Mouse (Mus musculus) intestine, embryonic 15.5 days (tissue): ENCODE data around the gene Rmnd1. TPM values are rescaled to one million over a fixed set of nuclear protein-coding genes. Genes with fewer than 3 reads are reported as not detected.
"Not testable (repeated sequence)": the region's sequence is repeated elsewhere in the genome, so short reads cannot be mapped to it uniquely, and the experiment has no call there.

Source experiments
- ATAC-seq: fragments of 200-750 bp; cut with Nextera tagmentation; 2 replicates; pipeline ENCODE4 v1.8.0; 2017; ENCODE audit warnings: moderate TSS enrichment, moderate library complexity
- H3K27ac ChIP-seq: fragments of 300-500 bp; sonication (generic); 2 replicates; pipeline ENCODE4 v1.5.1; 2015; ENCODE audit warnings: mild to moderate bottlenecking, inconsistent platforms
- H3K27me3 ChIP-seq: fragments of 300-500 bp; sonication (generic); replicated peaks from 2 replicates; pipeline ENCODE4 v1.6.1; 2015; ENCODE audit warnings: inconsistent platforms
- H3K36me3 ChIP-seq: fragments of 300-500 bp; sonication (generic); 2 replicates; pipeline ENCODE4 v1.6.1; 2015; ENCODE audit warnings: inconsistent platforms
- H3K4me1 ChIP-seq: fragments of 300-500 bp; sonication (generic); replicated peaks from 2 replicates; pipeline ENCODE4 v1.6.1; 2015; ENCODE audit warnings: inconsistent platforms
- H3K4me2 ChIP-seq: fragments of 300-500 bp; sonication (generic); replicated peaks from 2 replicates; pipeline ENCODE4 v1.6.1; 2015; ENCODE audit warnings: mild to moderate bottlenecking, inconsistent platforms
- H3K4me3 ChIP-seq: fragments of 300-500 bp; sonication (generic); replicated peaks from 2 replicates; pipeline ENCODE4 v1.5.1; 2015; ENCODE audit warnings: inconsistent platforms
- H3K9ac ChIP-seq: fragments of 300-500 bp; sonication (generic); 2 replicates; pipeline ENCODE4 v1.6.1; 2015; ENCODE audit warnings: inconsistent platforms
- H3K9me3 ChIP-seq: fragments of 300-500 bp; sonication (generic); 2 replicates; pipeline ENCODE4 v1.6.1; 2016; ENCODE audit warnings: inconsistent platforms
- WGBS: fragments of 180-500 bp; shearing (Covaris S2); methylation state at CpG from one replicate; pipeline ENCODE4 v1.1.7; 2015; 5-methylcytosine and 5-hydroxymethylcytosine counted together
- polyA plus RNA-seq: library from polyadenylated mRNA; unstranded; fragments of >200 nt; fragmentation: Nextera tagmentation; extraction: Ambion mirVana; gene quantifications from 2 replicates; pipeline ENCODE4 v1.2.1, GENCODE M21; 2015

The Rmnd1 gene
- polyA plus RNA-seq, result 44.9 and 50.1 TPM in 2 replicates

- peak within 1 kb of the TSS; percentile 65 for H3K4me3 ChIP-seq
- peak within 1 kb of the TSS; percentile 76 for H3K9ac ChIP-seq
- H3K4me1 ChIP-seq, result peaks cover 4% of the 10 kb centered on the region
- WGBS, result under 1% methylated on average over 75 of the region's 75 CpGs
- no peaks in the 10 kb centered on the region for H3K27me3 ChIP-seq
- no peaks in the 10 kb centered on the region for H3K9me3 ChIP-seq
- H3K4me2 ChIP-seq, result peak within 1 kb of the TSS; percentile 67
- peak; percentile 97 for ATAC-seq
- peak within 1 kb of the TSS; percentile 87 for H3K27ac ChIP-seq
- H3K36me3 ChIP-seq, result no peaks in the 10 kb centered on the region
These were observed at the start of gene Rmnd1, which contains the start of gene Armt1 for GRCm38 (mm10) chr10:4432123-4432931. Rmnd1 (minus strand) TSS chr10:4432388. Armt1 (plus strand) TSS chr10:4432467.

- no peak overlapping the region for H3K27ac ChIP-seq
- no peaks in the 10 kb centered on the region for H3K9me3 ChIP-seq
- WGBS, result 86% methylated on average over 8 of the region's 8 CpGs
- H3K4me2 ChIP-seq, result no peak overlapping the region
- H3K9ac ChIP-seq, result no peak overlapping the region
- H3K36me3 ChIP-seq, result no peaks in the 10 kb centered on the region
- no peak overlapping the region for H3K4me3 ChIP-seq
- no peak for ATAC-seq
- no peaks in the 10 kb centered on the region for H3K4me1 ChIP-seq
- H3K27me3 ChIP-seq, result no peaks in the 10 kb centered on the region
These were observed 49.5 kb upstream of the Rmnd1 start for GRCm38 (mm10) chr10:4481695-4482094.

- WGBS, result 68% methylated on average over 3 of the region's 3 CpGs
- Histone ChIP-seq H3K4me2 (no peak overlapping the region), H3K9ac (no peak overlapping the region), H3K27me3 (no peaks in the 10 kb centered on the region), H3K36me3 (no peaks in the 10 kb centered on the region), H3K4me1 (no peaks in the 10 kb centered on the region), H3K27ac (no peak overlapping the region), H3K9me3 (no peaks in the 10 kb centered on the region), H3K4me3 (no peak overlapping the region)
- no peak for ATAC-seq
These were observed 48.7 kb upstream of the Rmnd1 start for GRCm38 (mm10) chr10:4480929-4481328.

- H3K27ac ChIP-seq, result no peak overlapping the region
- peak; percentile 55 for ATAC-seq
- no peak overlapping the region for H3K4me3 ChIP-seq
- 0 out of 2 replicates have a peak, but pooled peaks cover 3% of the 10 kb centered on the region for H3K4me1 ChIP-seq
- H3K4me2 ChIP-seq, result no peak overlapping the region
- no peaks in the 10 kb centered on the region for H3K36me3 ChIP-seq
- no peaks in the 10 kb centered on the region for H3K27me3 ChIP-seq
- H3K9ac ChIP-seq, result no peak overlapping the region
- H3K9me3 ChIP-seq, result no peaks in the 10 kb centered on the region
- 83% methylated on average over 5 of the region's 5 CpGs for WGBS
These were observed 44.4 kb upstream of the Rmnd1 start for GRCm38 (mm10) chr10:4476604-4477003.

GRCm38 (mm10) chr10:4475431-4475830, 43.2 kb upstream of the Rmnd1 start:
- Histone ChIP-seq H3K4me2 (no peak overlapping the region), H3K9ac (no peak overlapping the region), H3K4me3 (no peak overlapping the region), H3K9me3 (no peaks in the 10 kb centered on the region), H3K27ac (no peak overlapping the region), H3K36me3 (no peaks in the 10 kb centered on the region), H3K27me3 (no peaks in the 10 kb centered on the region), H3K4me1 (0 out of 2 replicates have a peak, but pooled peaks cover 3% of the 10 kb centered on the region)
- no peak for ATAC-seq
- 75% methylated on average over 3 of the region's 3 CpGs for WGBS

- WGBS, result 63% methylated on average over 11 of the region's 11 CpGs
- Histone ChIP-seq H3K9ac (no peak overlapping the region), H3K9me3 (no peaks in the 10 kb centered on the region), H3K27me3 (no peaks in the 10 kb centered on the region), H3K4me3 (no peak overlapping the region), H3K4me2 (0 out of 2 replicates have a peak overlapping the region, but pooled peaks have one; percentile 5), H3K4me1 (0 out of 2 replicates have a peak, but pooled peaks cover 3% of the 10 kb centered on the region), H3K27ac (no peak overlapping the region), H3K36me3 (no peaks in the 10 kb centered on the region)
- peak; percentile 47; the same call in 1 of the 2 replicates for ATAC-seq
These were observed 41.4 kb upstream of the Rmnd1 start for GRCm38 (mm10) chr10:4473591-4473993.

GRCm38 (mm10) chr10:4469406-4469805, 37.2 kb upstream of the Rmnd1 start:
- WGBS, result 79% methylated on average over 3 of the region's 3 CpGs
- Histone ChIP-seq H3K36me3 (no peaks in the 10 kb centered on the region), H3K27me3 (no peaks in the 10 kb centered on the region), H3K4me2 (no peak overlapping the region), H3K4me3 (no peak overlapping the region), H3K9me3 (no peaks in the 10 kb centered on the region), H3K9ac (no peak overlapping the region), H3K27ac (no peak overlapping the region), H3K4me1 (0 out of 2 replicates have a peak, but pooled peaks cover 3% of the 10 kb centered on the region)
- no peak for ATAC-seq

GRCm38 (mm10) chr10:4465799-4466198, 33.6 kb upstream of the Rmnd1 start:
- WGBS, result 71% methylated on average over 7 of the region's 7 CpGs
- H3K27me3 ChIP-seq, result no peaks in the 10 kb centered on the region
- no peak for ATAC-seq

GRCm38 (mm10) chr10:4460201-4460600, 28.0 kb upstream of the Rmnd1 start:
- Histone ChIP-seq H3K4me2 (no peak overlapping the region), H3K9ac (no peak overlapping the region), H3K4me1 (no peaks in the 10 kb centered on the region), H3K9me3 (no peaks in the 10 kb centered on the region), H3K4me3 (no peak overlapping the region), H3K27ac (no peak overlapping the region), H3K27me3 (no peaks in the 10 kb centered on the region), H3K36me3 (no peaks in the 10 kb centered on the region)
- ATAC-seq, result no peak
- WGBS, result 98% methylated on average over 2 of the region's 2 CpGs

More at GRCm38 (mm10) chr10:4465799-4466198, 33.6 kb upstream of the Rmnd1 start:
- H3K9me3 ChIP-seq, result no peaks in the 10 kb centered on the region
- no peak overlapping the region for H3K27ac ChIP-seq
- no peak overlapping the region for H3K4me2 ChIP-seq
- H3K9ac ChIP-seq, result no peak overlapping the region
- H3K36me3 ChIP-seq, result no peaks in the 10 kb centered on the region
- H3K4me1 ChIP-seq, result no peaks in the 10 kb centered on the region
- no peak overlapping the region for H3K4me3 ChIP-seq

GRCm38 (mm10) chr10:4456409-4456808, 24.2 kb upstream of the Rmnd1 start:
- no peak for ATAC-seq
- H3K27me3 ChIP-seq, result no peaks in the 10 kb centered on the region
- 73% methylated on average over 4 of the region's 4 CpGs for WGBS

GRCm38 (mm10) chr10:4435416-4435815, 3.2 kb upstream of the Rmnd1 start:
- no peak overlapping the region for H3K4me2 ChIP-seq
- H3K9ac ChIP-seq, result no peak overlapping the region
- 83% methylated on average over 3 of the region's 3 CpGs for whole genome bisulfite sequencing
- H3K36me3 ChIP-seq, result no peaks in the 10 kb centered on the region; the same call in 1 of the 2 replicates
- peaks cover 4% of the 10 kb centered on the region for H3K4me1 ChIP-seq
- no peaks in the 10 kb centered on the region for H3K9me3 ChIP-seq
- H3K4me3 ChIP-seq, result no peak overlapping the region
- no peaks in the 10 kb centered on the region for H3K27me3 ChIP-seq
- H3K27ac ChIP-seq, result no peak overlapping the region
- no peak for ATAC-seq

More at GRCm38 (mm10) chr10:4456409-4456808, 24.2 kb upstream of the Rmnd1 start:
- Histone ChIP-seq H3K4me1 (no peaks in the 10 kb centered on the region), H3K27ac (no peak overlapping the region), H3K36me3 (no peaks in the 10 kb centered on the region), H3K4me2 (no peak overlapping the region), H3K9ac (no peak overlapping the region), H3K4me3 (no peak overlapping the region), H3K9me3 (no peaks in the 10 kb centered on the region)

- H3K4me3 ChIP-seq, ATAC-seq, H3K9ac ChIP-seq, H3K36me3 ChIP-seq, H3K4me1 ChIP-seq, H3K27me3 ChIP-seq, H3K27ac ChIP-seq, H3K9me3 ChIP-seq: not testable (repeated sequence)
- WGBS, result 88% methylated on average over 2 of the region's 2 CpGs
- peak overlapping the region; percentile 67; the same call in 1 of the 2 replicates for H3K4me2 ChIP-seq
These were observed 1.7 kb upstream of the Rmnd1 start for GRCm38 (mm10) chr10:4433871-4434270.
